Mouse (Mus musculus) embryonic fibroblast, embryonic 13.5 days (primary cell): ENCODE data around the gene Mpdu1.

Experiments
- CTCF ChIP-seq: IDR thresholded peaks from 2 replicates; pipeline ENCODE4 v1.5.1; 2011; ENCODE audit warnings: mild to moderate bottlenecking, control low read depth, low read length, moderate library complexity, borderline replicate concordance; ENCODE audit not compliant: insufficient read depth
- POLR2A ChIP-seq: IDR thresholded peaks from 2 replicates; pipeline ENCODE4 v1.6.1; 2011; ENCODE audit warnings: low read depth, mild to moderate bottlenecking, control low read depth, low read length, moderate library complexity

- TF ChIP-seq POLR2A (peak; percentile 49), CTCF (no peak)
Measured at GRCm38 (mm10) chr11:69665961-69666664, 3.7 kb upstream of the Mpdu1 start, which contains the start of gene Cd68.
